9 mouse cellular contexts compared by ENCODE assay signal in genomic region chr9:22680484-22680883, GRCm38 (mm10).
A peak's percentile ranks its signal among the peaks of the same experiment; 100 is the strongest.
DNase-seq lines count a peak whose midpoint lies in the region.
"Had no signal": no experiment of that assay in that cellular context is flagged by ENCODE, and none has a peak within 500 bp of the region (broad histone marks: within the 10 kb centered on the region; RNA-seq: fewer than 3 reads in every experiment).

No protein-coding gene starts in this region.

- intact Hi-C loops in heart, postnatal 25 days (cut with DNase I) = no loop called here
- intact Hi-C loops in heart, postnatal 14 days (cut with DNase I) = no loop called here

- peak; percentile 24 to 59 for DNase-seq in heart, adult 9 months (ENCODE audit: low spot score in 2 of 2)
- no peak for DNase-seq in heart, postnatal 25 days (ENCODE audit: low spot score)
- peak; percentile 13 for DNase-seq in lung, postnatal 10 days
- DNase-seq in lung, adult 18-20 months = no peak
- peak; percentile 76 for DNase-seq in NIH3T3 (ENCODE audit: low read depth)
- peak; percentile 29 to 56 for DNase-seq in heart, postnatal 14 days
- no peak for DNase-seq in thymus, postnatal 10 days (ENCODE audit: low spot score in 2 of 2)
- DNase-seq in spleen, postnatal 10 days (ENCODE audit: low spot score in 2 of 2) = no peak
- DNase-seq: kidney, adult 9 months had no signal

Comparison
In these comparisons a context has a peak if more than half of its experiments do, and no peak if none do; other contexts are left out.
1. DNase-seq: peak in heart, adult 9 months (2 of 2), lung, postnatal 10 days (single experiment), NIH3T3 (single experiment) and heart, postnatal 14 days (2 of 2); none in heart, postnatal 25 days (single experiment), lung, adult 18-20 months (0 of 2), thymus, postnatal 10 days (0 of 2) and spleen, postnatal 10 days (0 of 2).